Mouse (Mus musculus) thymus, adult 2 months (tissue): ENCODE results near the gene Tfap2a.

ENCODE experiments used
- CTCF ChIP-seq: fragments of 200-500 bp; IDR thresholded peaks from 2 replicates; pipeline ENCODE4 v1.5.1; 2012; ENCODE audit warnings: mild to moderate bottlenecking, control low read depth, low read length, moderate library complexity, borderline replicate concordance; ENCODE audit not compliant: control insufficient read depth, poor library complexity, insufficient read depth; ENCODE audit errors: extremely low read depth
- POLR2A ChIP-seq: fragments of 200-500 bp; IDR thresholded peaks from 2 replicates; pipeline ENCODE4 v1.6.1; 2012; ENCODE audit warnings: mild to moderate bottlenecking, low read length, control low read depth, moderate library complexity; ENCODE audit not compliant: control insufficient read depth, poor library complexity, insufficient read depth; ENCODE audit errors: extremely low read depth

DNA sequence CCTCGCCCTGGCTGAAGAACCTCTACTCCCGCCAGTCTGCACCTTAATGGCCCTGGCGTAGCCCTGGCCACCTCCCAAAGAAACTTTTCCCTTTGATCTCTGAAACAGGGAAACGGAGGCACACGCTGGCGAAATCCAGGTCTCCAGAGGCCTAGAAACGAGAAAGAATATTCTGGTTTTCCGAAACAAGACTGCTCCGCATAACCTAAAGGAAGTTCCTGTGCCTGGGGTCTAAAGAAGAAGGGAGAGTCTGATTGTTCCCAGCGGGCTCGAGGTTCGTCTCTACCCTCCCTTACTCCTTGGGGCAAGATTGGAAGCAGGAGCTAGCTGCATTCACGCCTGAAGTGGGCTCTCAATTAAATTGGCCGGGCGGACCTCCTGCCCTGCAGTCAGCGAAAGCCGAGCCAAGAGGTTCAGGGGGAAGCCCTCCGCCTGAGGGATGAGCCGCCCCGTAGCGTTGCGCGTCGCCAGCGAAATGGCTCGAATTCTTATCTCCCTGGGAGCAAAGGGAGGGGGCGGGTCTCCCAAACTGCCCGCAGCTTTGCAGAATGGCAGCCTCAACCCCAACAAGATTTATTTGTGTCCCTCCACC is 33.2 kb downstream of the Tfap2a start:
- TF ChIP-seq POLR2A, result no peak
- no peak for TF ChIP-seq CTCF
